Mouse (Mus musculus) G1E (cell line): ENCODE results near the gene Gcnt2.
"Not testable (repeated sequence)": the region's sequence is repeated elsewhere in the genome, so short reads cannot be mapped to it uniquely, and the experiment has no call there.

Experiments
- CTCF ChIP-seq: IDR thresholded peaks from 2 replicates; pipeline ENCODE4 v1.5.1; 2012; ENCODE audit warnings: low read depth, low read length, inconsistent platforms, mixed read lengths
- GATA1 ChIP-seq: IDR thresholded peaks from 2 replicates; pipeline ENCODE4 v1.6.1; 2012; ENCODE audit warnings: borderline replicate concordance, low read length, inconsistent platforms, mixed read lengths
- GATA2 ChIP-seq: IDR thresholded peaks from 2 replicates; pipeline ENCODE4 v1.6.1; 2012; ENCODE audit warnings: low read depth, low read length, inconsistent platforms, borderline replicate concordance
- POLR2AphosphoS5 ChIP-seq: IDR thresholded peaks from 2 replicates; pipeline ENCODE4 v1.6.1; 2012; ENCODE audit warnings: low read depth, low read length, inconsistent platforms; ENCODE audit not compliant: insufficient replicate concordance
- TAL1 ChIP-seq: conservative IDR thresholded peaks from 2 replicates; pipeline ENCODE4 v1.6.1; 2012; ENCODE audit warnings: low read depth, low read length, inconsistent platforms, mixed read lengths

DNA sequence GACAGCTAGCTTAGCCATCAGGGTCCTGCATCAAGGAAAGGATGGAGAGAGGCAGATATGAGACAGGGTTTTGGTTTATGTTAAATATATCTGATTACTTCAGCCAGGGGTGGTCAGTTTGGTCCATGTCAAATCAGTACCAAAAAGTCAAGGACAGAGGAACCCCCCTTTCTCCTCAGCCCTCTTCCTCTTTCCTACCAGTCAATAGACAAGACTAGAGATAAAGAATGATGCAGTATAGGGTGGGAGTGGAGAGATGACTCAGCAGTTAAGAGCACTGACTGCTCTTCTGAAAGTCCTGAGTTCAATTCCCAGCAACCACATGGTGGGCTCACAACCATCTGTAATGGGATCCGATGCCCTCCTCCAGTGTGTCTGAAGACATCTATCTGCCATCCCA is 31.8 kb downstream of the Gcnt2 start:
- TF ChIP-seq CTCF, GATA1, POLR2AphosphoS5, GATA2, TAL1: not testable (repeated sequence)
